Mouse (Mus musculus): Measurements from ENCODE around the gene Prkn. TPM values are rescaled to one million over a fixed set of nuclear protein-coding genes. Genes with fewer than 3 reads are reported as not detected.

Gene Prkn
- polyA plus RNA-seq, 1 experiment from 2014 or later = 2.1 TPM

DNA sequence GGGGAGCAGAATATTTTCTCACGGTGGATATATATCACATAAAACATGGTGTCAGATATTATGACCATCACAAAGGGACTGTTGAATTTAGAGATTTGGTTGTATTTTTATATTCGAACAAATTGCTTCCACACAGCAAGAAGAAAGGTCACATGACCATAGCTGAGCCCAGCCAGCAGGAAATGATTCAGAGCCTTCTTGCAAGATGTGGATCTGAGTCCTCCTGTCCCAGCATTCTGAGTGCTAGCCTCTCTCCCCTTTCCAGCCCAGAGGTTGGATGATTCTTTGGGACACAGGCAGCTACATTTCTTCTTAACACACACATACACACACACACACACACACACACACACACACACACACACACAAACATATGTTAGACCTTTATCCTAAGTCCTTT lies 1022.2 kb downstream of the Prkn start:
- H3K4me1 ChIP-seq = no peaks in the 10 kb centered on the region
- no peak for ATAC-seq (ENCODE audit: low FRiP score, low read depth)
- 78% methylated on average over 2 of the region's 2 CpGs for WGBS
- H3K9ac ChIP-seq = no peak overlapping the region
- no peak overlapping the region for H3K4me3 ChIP-seq
- no peak overlapping the region for H3K27ac ChIP-seq
- H3K27me3 ChIP-seq = no peaks in the 10 kb centered on the region
- H3K9me3 ChIP-seq = no peaks in the 10 kb centered on the region
- H3K36me3 ChIP-seq = no peaks in the 10 kb centered on the region
- no peak overlapping the region for H3K4me2 ChIP-seq (replicated peaks)

GRCm38 (mm10) chr17:11863017-11863416 lies 1022.8 kb downstream of the Prkn start:
- 90% methylated on average over 11 of the region's 11 CpGs for WGBS
- Histone ChIP-seq H3K4me3 (no peak overlapping the region), H3K9ac (no peak overlapping the region), H3K27me3 (no peaks in the 10 kb centered on the region), H3K9me3 (no peaks in the 10 kb centered on the region), H3K27ac (no peak overlapping the region), H3K4me1 (no peaks in the 10 kb centered on the region), H3K4me2 (replicated peaks) (no peak overlapping the region), H3K36me3 (no peaks in the 10 kb centered on the region)
- no peak for ATAC-seq (ENCODE audit: low FRiP score, low read depth)

DNA sequence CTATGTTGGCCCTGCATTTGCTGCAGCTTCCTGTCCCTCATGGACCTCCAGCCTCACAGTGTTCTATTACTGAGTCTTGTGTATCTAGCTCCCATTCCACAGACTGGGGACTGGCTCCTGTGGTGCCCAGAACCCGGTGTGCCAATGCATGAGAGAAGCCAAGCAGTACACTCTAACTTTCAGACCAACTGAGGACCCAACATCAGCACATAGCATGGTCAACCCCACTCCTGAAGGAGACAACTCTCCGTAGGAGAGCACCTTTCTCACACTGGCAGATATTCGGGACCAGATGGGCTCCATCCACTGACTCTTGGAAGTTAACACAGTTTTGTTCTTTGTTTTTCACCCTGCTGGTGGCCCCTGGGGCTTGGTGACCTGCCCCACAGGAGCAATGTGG lies 1026.0 kb downstream of the Prkn start:
- no peaks in the 10 kb centered on the region for H3K27me3 ChIP-seq
- no peak overlapping the region for H3K4me2 ChIP-seq (replicated peaks)
- H3K4me1 ChIP-seq = no peaks in the 10 kb centered on the region
- no peak overlapping the region for H3K4me3 ChIP-seq
- H3K27ac ChIP-seq = no peak overlapping the region
- ATAC-seq (ENCODE audit: low FRiP score, low read depth) = no peak
- H3K36me3 ChIP-seq = no peaks in the 10 kb centered on the region
- 86% methylated on average over 3 of the region's 3 CpGs for WGBS
- H3K9me3 ChIP-seq = no peaks in the 10 kb centered on the region
- no peak overlapping the region for H3K9ac ChIP-seq

- Histone ChIP-seq H3K4me2 (replicated peaks) (no peak overlapping the region), H3K9me3 (no peaks in the 10 kb centered on the region), H3K36me3 (no peaks in the 10 kb centered on the region), H3K4me3 (no peak overlapping the region), H3K4me1 (no peaks in the 10 kb centered on the region), H3K27ac (no peak overlapping the region), H3K27me3 (no peaks in the 10 kb centered on the region), H3K9ac (no peak overlapping the region)
- WGBS = 73% methylated on average over 13 of the region's 13 CpGs
- no peak for ATAC-seq (ENCODE audit: low FRiP score, low read depth)
Measured at GRCm38 (mm10) chr17:11867334-11868095, 1027.3 kb downstream of the Prkn start.

DNA sequence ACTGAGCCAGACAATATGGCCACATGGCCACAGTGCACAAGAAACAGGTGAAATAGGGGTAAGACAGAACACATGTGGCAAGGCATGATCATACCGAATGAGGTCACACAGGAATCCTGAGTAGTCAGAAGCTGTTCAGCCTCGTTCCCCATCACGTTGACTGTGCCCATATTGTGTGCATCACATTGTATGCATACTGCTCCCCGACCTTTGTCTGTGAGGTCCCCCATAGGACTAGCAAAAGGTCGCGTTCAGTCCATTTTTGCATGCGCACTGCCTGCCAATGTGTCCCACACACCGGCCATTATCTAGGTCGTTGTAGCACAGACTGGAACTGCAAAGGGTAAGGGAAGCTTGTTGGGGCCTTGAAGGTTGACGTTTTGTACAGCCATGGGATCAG lies 1030.4 kb downstream of the Prkn start:
- no peak overlapping the region for H3K4me3 ChIP-seq
- no peaks in the 10 kb centered on the region for H3K27me3 ChIP-seq
- no peaks in the 10 kb centered on the region for H3K9me3 ChIP-seq
- no peak overlapping the region for H3K4me2 ChIP-seq (replicated peaks)
- no peaks in the 10 kb centered on the region for H3K36me3 ChIP-seq
- H3K27ac ChIP-seq = no peak overlapping the region
- no peak overlapping the region for H3K9ac ChIP-seq
- 90% methylated on average over 10 of the region's 10 CpGs for WGBS
- no peaks in the 10 kb centered on the region for H3K4me1 ChIP-seq
- no peak for ATAC-seq (ENCODE audit: low FRiP score, low read depth)

GRCm38 (mm10) chr17:11876240-11876639 lies 1036.1 kb downstream of the Prkn start:
- no peaks in the 10 kb centered on the region for H3K9me3 ChIP-seq
- no peak overlapping the region for H3K9ac ChIP-seq
- no peak overlapping the region for H3K4me2 ChIP-seq (replicated peaks)
- no peak overlapping the region for H3K4me3 ChIP-seq
- ATAC-seq (ENCODE audit: low FRiP score, low read depth) = no peak
- H3K36me3 ChIP-seq = no peaks in the 10 kb centered on the region
- H3K27me3 ChIP-seq = no peaks in the 10 kb centered on the region
- H3K4me1 ChIP-seq = peaks cover 8% of the 10 kb centered on the region
- no peak overlapping the region for H3K27ac ChIP-seq
- WGBS = 65% methylated on average over 2 of the region's 2 CpGs

GRCm38 (mm10) chr17:11881110-11881820 lies 1041.1 kb downstream of the Prkn start:
- no peaks in the 10 kb centered on the region for H3K27me3 ChIP-seq
- H3K9me3 ChIP-seq = no peaks in the 10 kb centered on the region
- no peak overlapping the region for H3K4me2 ChIP-seq (replicated peaks)
- no peak for ATAC-seq (ENCODE audit: low FRiP score, low read depth)
- H3K36me3 ChIP-seq = no peaks in the 10 kb centered on the region
- H3K9ac ChIP-seq = no peak overlapping the region
- H3K4me1 ChIP-seq = peaks cover 7% of the 10 kb centered on the region
- 85% methylated on average over 5 of the region's 5 CpGs for WGBS
- no peak overlapping the region for H3K27ac ChIP-seq
- no peak overlapping the region for H3K4me3 ChIP-seq

DNA sequence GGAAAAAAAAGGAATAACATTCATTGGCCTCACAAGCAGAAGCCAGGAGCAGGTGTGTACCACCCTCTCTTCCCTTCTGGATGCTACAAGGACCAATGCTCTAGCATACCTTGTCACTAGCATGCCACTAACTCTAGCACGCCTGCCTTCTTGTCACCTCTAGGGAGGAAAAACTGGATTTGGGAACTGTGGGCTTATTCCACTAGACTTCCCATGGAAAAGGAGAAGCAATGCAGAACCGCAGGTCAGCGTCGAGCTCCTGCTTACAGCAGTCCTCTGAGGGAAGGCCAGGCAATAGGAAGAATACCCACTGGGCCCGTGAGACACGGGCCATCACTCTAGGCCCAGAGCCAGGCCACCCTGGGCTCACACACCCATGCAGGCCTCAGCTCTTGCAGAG lies 1045.4 kb downstream of the Prkn start:
- 91% methylated on average over 6 of the region's 6 CpGs for WGBS
- H3K36me3 ChIP-seq = no peaks in the 10 kb centered on the region
- H3K27me3 ChIP-seq = no peaks in the 10 kb centered on the region
- no peak overlapping the region for H3K9ac ChIP-seq
- no peak for ATAC-seq (ENCODE audit: low FRiP score, low read depth)
- no peaks in the 10 kb centered on the region for H3K9me3 ChIP-seq
- no peaks in the 10 kb centered on the region for H3K4me1 ChIP-seq
- H3K4me2 ChIP-seq (replicated peaks) = no peak overlapping the region
- no peak overlapping the region for H3K27ac ChIP-seq
- H3K4me3 ChIP-seq = no peak overlapping the region

- Histone ChIP-seq H3K27ac (no peak overlapping the region), H3K4me2 (replicated peaks) (no peak overlapping the region), H3K27me3 (no peaks in the 10 kb centered on the region), H3K9ac (no peak overlapping the region), H3K4me3 (no peak overlapping the region), H3K9me3 (no peaks in the 10 kb centered on the region), H3K4me1 (no peaks in the 10 kb centered on the region), H3K36me3 (no peaks in the 10 kb centered on the region)
- WGBS = 81% methylated on average over 4 of the region's 4 CpGs
- ATAC-seq (ENCODE audit: low FRiP score, low read depth) = no peak
Measured at GRCm38 (mm10) chr17:11886963-11887362, 1046.8 kb downstream of the Prkn start.

DNA sequence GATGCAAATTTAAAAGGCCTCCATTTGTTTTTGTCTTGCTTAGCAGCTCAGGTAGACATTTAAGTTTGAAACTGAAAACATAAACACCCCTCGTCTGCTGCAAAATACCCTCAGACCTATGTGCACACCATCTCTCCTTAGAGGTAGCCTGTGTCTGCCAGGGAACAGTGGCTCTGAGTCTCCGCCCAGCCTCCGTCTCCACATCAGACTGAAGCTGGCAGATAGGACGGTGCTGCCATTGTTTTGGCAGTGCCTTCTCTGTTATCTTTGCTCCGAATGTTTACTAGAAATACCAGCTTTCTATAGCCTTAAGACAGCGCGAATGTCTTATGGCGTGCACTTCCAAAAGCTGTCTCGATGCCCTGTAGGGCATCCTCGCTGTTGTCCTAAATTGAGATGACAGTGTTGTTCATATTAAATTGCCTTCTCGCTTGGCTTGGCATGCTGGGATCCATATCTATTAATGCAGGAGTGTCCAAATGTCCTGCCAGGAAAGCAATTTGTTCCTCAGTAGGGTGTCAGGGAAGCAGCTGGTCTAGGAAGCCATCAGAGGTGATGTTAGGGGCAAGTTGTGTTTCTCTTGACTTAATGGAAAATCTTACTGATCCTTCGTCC lies 1047.5 kb downstream of the Prkn start:
- Histone ChIP-seq H3K27ac (no peak overlapping the region), H3K4me1 (no peaks in the 10 kb centered on the region), H3K9me3 (no peaks in the 10 kb centered on the region), H3K4me2 (replicated peaks) (no peak overlapping the region), H3K27me3 (no peaks in the 10 kb centered on the region), H3K36me3 (no peaks in the 10 kb centered on the region), H3K4me3 (no peak overlapping the region), H3K9ac (no peak overlapping the region)
- no peak for ATAC-seq (ENCODE audit: low FRiP score, low read depth)
- 83% methylated on average over 12 of the region's 12 CpGs for WGBS

GRCm38 (mm10) chr17:11888806-11889205 lies 1048.6 kb downstream of the Prkn start:
- Histone ChIP-seq H3K4me2 (replicated peaks) (no peak overlapping the region), H3K4me3 (no peak overlapping the region), H3K27ac (no peak overlapping the region), H3K27me3 (no peaks in the 10 kb centered on the region), H3K4me1 (no peaks in the 10 kb centered on the region), H3K9ac (no peak overlapping the region), H3K36me3 (no peaks in the 10 kb centered on the region), H3K9me3 (no peaks in the 10 kb centered on the region)
- no peak for ATAC-seq (ENCODE audit: low FRiP score, low read depth)
- 72% methylated on average over 5 of the region's 5 CpGs for WGBS

DNA sequence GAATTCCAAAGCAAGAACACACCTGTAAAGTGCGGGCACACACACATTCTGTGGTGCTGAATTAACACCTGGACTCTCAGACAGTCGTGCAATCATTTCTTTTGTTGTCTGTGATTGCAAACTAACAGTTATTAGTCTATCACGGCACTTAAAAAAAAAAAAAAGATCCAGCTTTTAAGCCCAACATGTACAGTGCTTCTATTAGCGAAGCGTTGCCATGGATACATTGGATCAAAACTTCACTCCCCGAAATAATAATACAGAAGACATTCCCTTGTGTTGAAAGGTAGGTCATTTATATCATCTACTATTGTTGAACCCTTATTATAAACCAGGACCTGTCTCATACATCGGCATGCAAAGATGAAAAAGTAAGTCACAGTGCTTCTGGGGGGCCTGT lies 1060.1 kb downstream of the Prkn start:
- no peaks in the 10 kb centered on the region for H3K36me3 ChIP-seq
- WGBS = 82% methylated on average over 7 of the region's 7 CpGs
- no peak overlapping the region for H3K27ac ChIP-seq
- ATAC-seq (ENCODE audit: low FRiP score, low read depth) = no peak
- no peaks in the 10 kb centered on the region for H3K9me3 ChIP-seq
- H3K9ac ChIP-seq = no peak overlapping the region
- H3K4me2 ChIP-seq (replicated peaks) = no peak overlapping the region
- H3K27me3 ChIP-seq = no peaks in the 10 kb centered on the region
- no peak overlapping the region for H3K4me3 ChIP-seq
- H3K4me1 ChIP-seq = no peaks in the 10 kb centered on the region
